In genomic region chr13:21996101-21996839, GRCm38 (mm10) we compare ENCODE assay signal across 8 mouse cellular contexts. TPM values are rescaled to one million over a fixed set of nuclear protein-coding genes. Genes with fewer than 3 reads are reported as not detected.
DNase-seq lines count a peak whose midpoint lies in the region; ATAC-seq lines count a peak whose summit lies in the region.

No protein-coding gene starts in this region.

- H3K27me3 ChIP-seq in kidney, embryonic 14.5 days (ENCODE audit: control insufficient read depth, insufficient read depth, low read length), result peaks cover 63% of the 10 kb centered on the region
- peaks cover 75% of the 10 kb centered on the region for H3K27me3 ChIP-seq in hindbrain, embryonic 12.5 days
- H3K27me3 ChIP-seq in midbrain, embryonic 10.5 days (ENCODE audit: low read depth, poor library complexity, severe bottlenecking), result peaks cover 90% of the 10 kb centered on the region

- no peaks in the 10 kb centered on the region for H3K4me1 ChIP-seq in kidney, embryonic 14.5 days (ENCODE audit: control insufficient read depth, insufficient read depth, low read length)
- peaks cover 10% of the 10 kb centered on the region for H3K4me1 ChIP-seq in hindbrain, embryonic 12.5 days
- H3K4me1 ChIP-seq in midbrain, embryonic 10.5 days, result peaks cover 35% of the 10 kb centered on the region

- no peak overlapping the region for H3K9ac ChIP-seq in kidney, embryonic 14.5 days (ENCODE audit: low read depth, low read length)
- H3K9ac ChIP-seq in hindbrain, embryonic 12.5 days, result no peak overlapping the region

- H3K4me3 ChIP-seq in kidney, embryonic 14.5 days (ENCODE audit: low read length), result peak overlapping the region; percentile 38
- peak overlapping the region; percentile 28; the same call in 1 of the 2 replicates for H3K4me3 ChIP-seq in hindbrain, embryonic 12.5 days
- H3K4me3 ChIP-seq in midbrain, embryonic 10.5 days, result peak overlapping the region; percentile 55

- 2% methylated on average over 12 of the region's 12 CpGs for WGBS in kidney, embryonic 14.5 days
- WGBS in hindbrain, embryonic 12.5 days, result 4% methylated on average over 12 of the region's 12 CpGs
- WGBS in midbrain, embryonic 10.5 days, result 4% methylated on average over 12 of the region's 12 CpGs

- no peaks in the 10 kb centered on the region for H3K36me3 ChIP-seq in kidney, embryonic 14.5 days (ENCODE audit: control insufficient read depth, insufficient read depth, low read length)
- no peaks in the 10 kb centered on the region for H3K36me3 ChIP-seq in hindbrain, embryonic 12.5 days
- H3K36me3 ChIP-seq in midbrain, embryonic 10.5 days, result no peaks in the 10 kb centered on the region

- 0 out of 2 replicates have a peak, but pooled peaks cover 2% of the 10 kb centered on the region for H3K9me3 ChIP-seq in kidney, embryonic 14.5 days (ENCODE audit: control insufficient read depth, low read length)
- no peaks in the 10 kb centered on the region for H3K9me3 ChIP-seq in hindbrain, embryonic 12.5 days (replicated peaks)
- H3K9me3 ChIP-seq in midbrain, embryonic 10.5 days (replicated peaks), result no peaks in the 10 kb centered on the region

- no peak for ATAC-seq in kidney, embryonic 14.5 days (ENCODE audit: low FRiP score, low TSS enrichment)
- peak; percentile 54 for ATAC-seq in activated CD4-positive, CD25-positive, alpha-beta regulatory T cell, adult 4 months
- no peak for ATAC-seq in hindbrain, embryonic 12.5 days (ENCODE audit: low FRiP score)
- no peak for ATAC-seq in cerebellum, adult (ENCODE audit: insufficient number of reproducible peaks, low FRiP score, low TSS enrichment)

- H3K4me2 ChIP-seq in kidney, embryonic 14.5 days (replicated peaks; ENCODE audit: low read depth, low read length), result peak overlapping the region; percentile 69
- peak overlapping the region; percentile 45 for H3K4me2 ChIP-seq in hindbrain, embryonic 12.5 days (replicated peaks)

- DNase-seq in kidney, adult 11 months, result no peak
- peak; percentile 82 for DNase-seq in midbrain, embryonic 10.5 days (ENCODE audit: low spot score)
- no peak for DNase-seq in spleen, postnatal 14 days (ENCODE audit: low spot score in 2 of 2)
- DNase-seq in spleen, postnatal 36 days (ENCODE audit: low spot score in 2 of 2), result no peak

- no peak overlapping the region for H3K27ac ChIP-seq in kidney, embryonic 14.5 days (ENCODE audit: low read depth, low read length)
- H3K27ac ChIP-seq in hindbrain, embryonic 12.5 days, result no peak overlapping the region
- H3K27ac ChIP-seq in midbrain, embryonic 10.5 days (replicated peaks), result no peak overlapping the region

RNA-seq across cellular contexts. Expression of gene Prss16, which starts 13.3 kb away (rescaled TPM):
- not detected in 2 replicates for polyA plus RNA-seq in kidney, embryonic 14.5 days (2014; fragmentation: Nextera tagmentation; extraction: Ambion mirVana)
- polyA plus RNA-seq in activated CD4-positive, CD25-positive, alpha-beta regulatory T cell, adult 4 months (2017; shearing (Covaris generic)), result under 1 TPM; 0.19 to 0.48 TPM
- polyA plus RNA-seq in hindbrain, embryonic 12.5 days (2016; fragmentation: Nextera tagmentation; extraction: Ambion mirVana), result 0.23 and 0.48 TPM in 2 replicates
- not detected in 2 replicates for polyA plus RNA-seq in midbrain, embryonic 10.5 days (2016; fragmentation: Nextera tagmentation; extraction: Ambion mirVana)

RNA-seq across cellular contexts. Expression of gene Pom121l2, which starts 15.3 kb away (rescaled TPM):
- 0.36 TPM in 1 of 2 replicates, not detected in the other for polyA plus RNA-seq in kidney, embryonic 14.5 days (2014; fragmentation: Nextera tagmentation; extraction: Ambion mirVana)
- not detected for polyA plus RNA-seq in activated CD4-positive, CD25-positive, alpha-beta regulatory T cell, adult 4 months (2017; shearing (Covaris generic))
- 0.14 TPM in 1 of 2 replicates, not detected in the other for polyA plus RNA-seq in hindbrain, embryonic 12.5 days (2016; fragmentation: Nextera tagmentation; extraction: Ambion mirVana)
- 0.11 TPM in 1 of 2 replicates, not detected in the other for polyA plus RNA-seq in midbrain, embryonic 10.5 days (2016; fragmentation: Nextera tagmentation; extraction: Ambion mirVana)

RNA-seq across cellular contexts. Expression of gene Hist1h2ah, which starts 39.1 kb away (rescaled TPM):
- 8.6 and 14.9 TPM in 2 replicates for polyA plus RNA-seq in kidney, embryonic 14.5 days (2014; fragmentation: Nextera tagmentation; extraction: Ambion mirVana)
- 100 to 1,000 TPM in 1 of 2 experiments, not detected in 1; 174 TPM for polyA plus RNA-seq in activated CD4-positive, CD25-positive, alpha-beta regulatory T cell, adult 4 months (2017; shearing (Covaris generic))
- 17.9 TPM in 1 of 2 replicates, not detected in the other for polyA plus RNA-seq in hindbrain, embryonic 12.5 days (2016; fragmentation: Nextera tagmentation; extraction: Ambion mirVana)
- polyA plus RNA-seq in midbrain, embryonic 10.5 days (2016; fragmentation: Nextera tagmentation; extraction: Ambion mirVana), result 10.6 and 11.4 TPM in 2 replicates

RNA-seq across cellular contexts. Expression of gene Hist1h2bk, which starts 39.4 kb away (rescaled TPM):
- 14.1 and 26.0 TPM in 2 replicates for polyA plus RNA-seq in kidney, embryonic 14.5 days (2014; fragmentation: Nextera tagmentation; extraction: Ambion mirVana)
- polyA plus RNA-seq in activated CD4-positive, CD25-positive, alpha-beta regulatory T cell, adult 4 months (2017; shearing (Covaris generic)), result 1 to 10 TPM; 2.6 to 4.2 TPM
- polyA plus RNA-seq in hindbrain, embryonic 12.5 days (2016; fragmentation: Nextera tagmentation; extraction: Ambion mirVana), result 5.5 and 9.1 TPM in 2 replicates
- 9.4 and 9.7 TPM in 2 replicates for polyA plus RNA-seq in midbrain, embryonic 10.5 days (2016; fragmentation: Nextera tagmentation; extraction: Ambion mirVana)

RNA-seq across cellular contexts. Expression of gene Hist1h4i, which starts 44.9 kb away (rescaled TPM):
- 33.2 and 38.0 TPM in 2 replicates for polyA plus RNA-seq in kidney, embryonic 14.5 days (2014; fragmentation: Nextera tagmentation; extraction: Ambion mirVana)
- 10 to 100 TPM in 1 of 2 experiments, 1 to 10 TPM in 1; 5.9 to 14.6 TPM for polyA plus RNA-seq in activated CD4-positive, CD25-positive, alpha-beta regulatory T cell, adult 4 months (2017; shearing (Covaris generic))
- polyA plus RNA-seq in hindbrain, embryonic 12.5 days (2016; fragmentation: Nextera tagmentation; extraction: Ambion mirVana), result 18.2 and 20.9 TPM in 2 replicates
- polyA plus RNA-seq in midbrain, embryonic 10.5 days (2016; fragmentation: Nextera tagmentation; extraction: Ambion mirVana), result 51.3 and 52.5 TPM in 2 replicates
